Mouse (Mus musculus) MEL (cell line): ENCODE measurements at regions not wholly inside any gene's neighbourhood (a gene's known extent, or its start where the extent isn't known, plus 50 kb on each side); places are given as distances from the start of the nearest gene placed in this dataset.
A peak's percentile ranks its signal among the peaks of the same experiment; 100 is the strongest.

Experiments
- DNase-seq: peaks from one replicate; pipeline ENCODE4 v3.0.0; 2011; ENCODE audit warnings: low read depth, low spot score
- H3K27ac ChIP-seq: 2 replicates; pipeline ENCODE4 v1.5.1; 2012; ENCODE audit warnings: low read depth, mild to moderate bottlenecking, control low read depth, low read length, moderate library complexity; ENCODE audit not compliant: control insufficient read depth
- H3K27me3 ChIP-seq, 2 experiments: fragments of 150-350 bp in 1 of 2; sonication (generic) in 1 of 2; 2 replicates each; pipeline ENCODE4 v1.6.1; 2012; ENCODE audit warnings: low read length in 2 of 2, mild to moderate bottlenecking in 2 of 2, improper control_type of control experiment in 1 of 2, moderate library complexity in 1 of 2; ENCODE audit not compliant: insufficient read depth in 2 of 2, control insufficient read depth in 1 of 2
- H3K36me3 ChIP-seq, 2 experiments: 2 replicates each; pipeline ENCODE4 v1.6.1; 2012 to 2014; ENCODE audit warnings: low read length in 2 of 2, improper control_type of control experiment in 1 of 2, inconsistent platforms in 1 of 2, mild to moderate bottlenecking in 1 of 2; ENCODE audit not compliant: insufficient read depth in 2 of 2, control insufficient read depth in 1 of 2
- H3K4me1 ChIP-seq, 2 experiments: fragments of 150-350 bp in 1 of 2; sonication (generic) in 1 of 2; 2 replicates each; pipeline ENCODE4 v1.6.1; 2012; ENCODE audit warnings: low read length in 2 of 2, improper control_type of control experiment in 1 of 2, mild to moderate bottlenecking in 1 of 2; ENCODE audit not compliant: insufficient read depth in 2 of 2, control insufficient read depth in 1 of 2
- H3K4me3 ChIP-seq, 2 experiments: fragments of 150-350 bp in 1 of 2; sonication (generic) in 1 of 2; 2 replicates each; pipeline ENCODE4 v1.5.1; 2012; ENCODE audit warnings: low read depth in 2 of 2, low read length in 2 of 2, mild to moderate bottlenecking in 2 of 2, moderate library complexity in 2 of 2, control low read depth in 1 of 2, improper control_type of control experiment in 1 of 2; ENCODE audit not compliant: control insufficient read depth in 1 of 2, insufficient read depth in 1 of 2
- H3K79me2 ChIP-seq: 2 replicates; pipeline ENCODE4 v1.6.1; 2012; ENCODE audit warnings: mild to moderate bottlenecking, low read length, moderate library complexity; ENCODE audit not compliant: control insufficient read depth, poor library complexity, insufficient read depth
- H3K9ac ChIP-seq: 2 replicates; pipeline ENCODE4 v1.6.1; 2012; ENCODE audit warnings: low read depth, mild to moderate bottlenecking, control low read depth, low read length, moderate library complexity; ENCODE audit not compliant: control insufficient read depth, poor library complexity, severe bottlenecking
- H3K9me3 ChIP-seq: fragments of 150-350 bp; sonication (generic); replicated peaks from 2 replicates; pipeline ENCODE4 v1.6.1; 2012; ENCODE audit warnings: mild to moderate bottlenecking, low read length, improper control_type of control experiment, moderate library complexity; ENCODE audit not compliant: insufficient read depth
- CTCF ChIP-seq, 3 experiments: IDR thresholded peaks in 2 of 3; conservative IDR thresholded peaks in 1 of 3; 2 replicates each; pipeline ENCODE4 v1.5.1; 2011 to 2012; ENCODE audit warnings: low read length in 3 of 3, low read depth in 2 of 3, mild to moderate bottlenecking in 2 of 3, improper control_type of control experiment in 1 of 3, inconsistent platforms in 1 of 3, mixed read lengths in 1 of 3, moderate library complexity in 1 of 3; ENCODE audit not compliant: control insufficient read depth in 1 of 3, insufficient read depth in 1 of 3, poor library complexity in 1 of 3, severe bottlenecking in 1 of 3
- E2F4 ChIP-seq: IDR thresholded peaks from 2 replicates; pipeline ENCODE4 v1.6.1; 2011; ENCODE audit warnings: low read depth, low read length, improper control_type of control experiment, borderline replicate concordance
- ETS1 ChIP-seq: IDR thresholded peaks from 2 replicates; pipeline ENCODE4 v1.6.1; 2012; ENCODE audit warnings: low read depth, mild to moderate bottlenecking, inconsistent platforms, low read length, improper control_type of control experiment, moderate library complexity
- GABPA ChIP-seq: IDR thresholded peaks from 2 replicates; pipeline ENCODE4 v1.6.1; 2012; ENCODE audit warnings: low read depth, mild to moderate bottlenecking, inconsistent platforms, low read length, improper control_type of control experiment, moderate library complexity
- GATA1 ChIP-seq: IDR thresholded peaks from 2 replicates; pipeline ENCODE4 v1.6.1; 2011; ENCODE audit warnings: low read depth, low read length, improper control_type of control experiment
- JUND ChIP-seq: IDR thresholded peaks from 2 replicates; pipeline ENCODE4 v1.6.1; 2011; ENCODE audit warnings: low read depth, mild to moderate bottlenecking, improper control_type of control experiment, low read length
- KAT2A ChIP-seq: conservative IDR thresholded peaks from 2 replicates; pipeline ENCODE4 v1.6.1; 2012; ENCODE audit warnings: low read depth, low read length, improper control_type of control experiment, inconsistent platforms
- MAFK ChIP-seq: IDR thresholded peaks from 2 replicates; pipeline ENCODE4 v1.6.1; 2011; ENCODE audit warnings: low read depth, mild to moderate bottlenecking, low read length, improper control_type of control experiment, borderline replicate concordance
- MAZ ChIP-seq: IDR thresholded peaks from 2 replicates; pipeline ENCODE4 v1.6.1; 2012; ENCODE audit warnings: low read depth, mild to moderate bottlenecking, inconsistent platforms, low read length, improper control_type of control experiment
- MEF2A ChIP-seq: IDR thresholded peaks from 2 replicates; pipeline ENCODE4 v1.6.1; 2014; ENCODE audit warnings: low read depth, mild to moderate bottlenecking, inconsistent platforms, low read length, improper control_type of control experiment; ENCODE audit not compliant: poor library complexity, insufficient replicate concordance, severe bottlenecking; ENCODE audit errors: extremely low read depth
- MXI1 ChIP-seq: IDR thresholded peaks from 2 replicates; pipeline ENCODE4 v1.6.1; 2011; ENCODE audit warnings: mild to moderate bottlenecking, low read depth, low read length, improper control_type of control experiment
- MYB ChIP-seq: IDR thresholded peaks from 2 replicates; pipeline ENCODE4 v1.6.1; 2011; ENCODE audit warnings: mild to moderate bottlenecking, low read depth, low read length, improper control_type of control experiment
- POLR2AphosphoS2 ChIP-seq: IDR thresholded peaks from 2 replicates; pipeline ENCODE4 v1.6.1; 2011; ENCODE audit warnings: low read length, improper control_type of control experiment
- POLR2AphosphoS5 ChIP-seq: IDR thresholded peaks from 2 replicates; pipeline ENCODE4 v1.6.1; 2012; ENCODE audit warnings: low read depth, borderline replicate concordance, mild to moderate bottlenecking, inconsistent platforms, low read length, moderate library complexity, mixed read lengths
- RCOR1 ChIP-seq: IDR thresholded peaks from 2 replicates; pipeline ENCODE4 v1.6.1; 2012; ENCODE audit warnings: low read depth, mild to moderate bottlenecking, inconsistent platforms, low read length, improper control_type of control experiment
- SIN3A ChIP-seq: IDR thresholded peaks from 2 replicates; pipeline ENCODE4 v1.6.1; 2012; ENCODE audit warnings: low read length, improper control_type of control experiment, inconsistent platforms
- SMC3 ChIP-seq: IDR thresholded peaks from 2 replicates; pipeline ENCODE4 v1.6.1; 2011; ENCODE audit warnings: low read depth, low read length, improper control_type of control experiment
- TBP ChIP-seq: IDR thresholded peaks from 2 replicates; pipeline ENCODE4 v1.8.0; 2011; ENCODE audit warnings: low read depth, low read length, improper control_type of control experiment
- TCF12 ChIP-seq: IDR thresholded peaks from 2 replicates; pipeline ENCODE4 v1.6.1; 2014; ENCODE audit warnings: low read depth, mild to moderate bottlenecking, inconsistent platforms, low read length, improper control_type of control experiment, moderate library complexity
- USF1 ChIP-seq: IDR thresholded peaks from 2 replicates; pipeline ENCODE4 v1.6.1; 2014; ENCODE audit warnings: low read depth, mild to moderate bottlenecking, inconsistent platforms, low read length, improper control_type of control experiment, moderate library complexity
- USF2 ChIP-seq, 2 experiments: IDR thresholded peaks; 2 replicates each; pipeline ENCODE4 v1.6.1; 2011 to 2012; ENCODE audit warnings: improper control_type of control experiment in 2 of 2, low read length in 2 of 2, borderline replicate concordance in 1 of 2, inconsistent platforms in 1 of 2, low read depth in 1 of 2, mild to moderate bottlenecking in 1 of 2; ENCODE audit not compliant: insufficient read depth in 1 of 2

- Histone ChIP-seq H3K4me3 (no peak overlapping the region), H3K27ac (no peak overlapping the region), H3K4me1 (no peaks in the 10 kb centered on the region), H3K9me3 (no peaks in the 10 kb centered on the region), H3K27me3 (no peaks in the 10 kb centered on the region), H3K79me2 (no peaks in the 10 kb centered on the region), H3K9ac (no peak overlapping the region), H3K36me3 (no peaks in the 10 kb centered on the region)
- no peak for DNase-seq
- TF ChIP-seq USF2 (IDR thresholded peaks at IDR 0.05; ENCODE audit: borderline replicate concordance in 1 of 2, insufficient read depth in 1 of 2, low read depth in 1 of 2, low read length in 2 of 2) (no peak), MYB (no peak), POLR2AphosphoS2 (no peak), TBP (no peak), USF1 (no peak)
These were observed 64.2 kb upstream of the Tmtc2 start for GRCm38 (mm10) chr10:105638500-105638899.

DNA sequence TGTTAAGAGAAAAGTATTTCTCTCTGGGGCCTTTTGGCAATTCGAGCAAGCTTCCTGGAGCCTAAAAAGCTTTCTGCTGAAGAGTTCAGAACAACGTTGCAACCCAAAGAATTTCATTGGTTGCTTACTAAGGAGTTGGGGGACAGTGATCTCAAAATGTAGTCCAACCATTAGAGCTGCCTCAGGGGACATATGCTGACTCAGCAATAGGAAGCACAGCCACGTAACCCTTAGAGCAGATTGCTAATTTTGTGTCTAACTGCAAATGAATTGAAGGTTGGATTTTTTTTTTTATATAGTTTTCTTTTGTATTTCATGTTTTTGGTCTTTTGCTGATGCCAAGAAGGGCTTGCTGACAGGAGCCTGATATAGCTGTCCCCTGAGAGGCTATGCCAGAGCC, 52.6 kb upstream of the Tmtc2 start:
- no peaks in the 10 kb centered on the region for H3K4me1 ChIP-seq
- H3K9ac ChIP-seq = no peak overlapping the region
- no peaks in the 10 kb centered on the region for H3K9me3 ChIP-seq
- no peaks in the 10 kb centered on the region for H3K27me3 ChIP-seq
- no peaks in the 10 kb centered on the region for H3K36me3 ChIP-seq
- H3K27ac ChIP-seq = no peak overlapping the region
- H3K79me2 ChIP-seq = no peaks in the 10 kb centered on the region
- no peak overlapping the region for H3K4me3 ChIP-seq
- TF ChIP-seq JUND (no peak), MAFK (0 out of 2 replicates have a peak, but pooled peaks have one; percentile 41), TCF12 (no peak), MAZ (no peak), SIN3A (no peak), ETS1 (no peak), POLR2AphosphoS5 (no peak)
- no peak for DNase-seq

DNA sequence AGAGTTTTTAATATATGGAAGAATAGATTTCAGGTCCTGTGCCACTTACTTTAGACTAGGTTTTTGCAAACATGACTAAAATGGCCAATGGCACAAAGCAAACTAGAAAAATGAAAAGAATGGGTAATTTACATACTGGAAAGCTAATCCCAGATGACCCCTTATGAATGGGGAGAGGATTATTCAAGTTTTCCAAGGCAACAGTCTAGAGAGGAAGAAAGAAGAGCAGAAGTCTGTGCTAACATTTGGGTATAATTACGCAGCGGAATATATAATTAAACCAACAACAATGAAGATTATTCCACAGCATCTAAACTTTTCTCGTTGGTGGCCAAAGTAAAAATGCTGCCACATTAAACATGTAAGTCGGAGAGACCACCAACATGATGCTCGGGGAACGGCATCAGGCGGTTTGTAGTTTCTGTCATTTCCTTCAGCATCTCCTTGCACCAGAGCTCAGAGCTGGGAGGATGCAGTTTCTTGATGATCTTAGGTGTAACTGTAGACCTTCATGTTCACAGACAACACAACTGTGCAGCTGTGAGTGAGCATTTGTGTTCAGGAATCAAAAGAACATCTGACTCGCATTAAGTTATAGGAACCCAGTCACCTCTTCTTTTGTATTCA, 51.2 kb upstream of the Tmtc2 start:
- Histone ChIP-seq H3K27ac (no peak overlapping the region), H3K79me2 (no peaks in the 10 kb centered on the region), H3K4me3 (no peak overlapping the region), H3K9me3 (no peaks in the 10 kb centered on the region), H3K36me3 (no peaks in the 10 kb centered on the region), H3K27me3 (no peaks in the 10 kb centered on the region), H3K4me1 (no peaks in the 10 kb centered on the region), H3K9ac (no peak overlapping the region)
- no peak for TF ChIP-seq E2F4
- TF ChIP-seq GABPA = no peak
- no peak for TF ChIP-seq POLR2AphosphoS2
- TF ChIP-seq GATA1 = no peak
- no peak for TF ChIP-seq SIN3A
- no peak for TF ChIP-seq MXI1
- no peak for TF ChIP-seq MYB
- TF ChIP-seq USF2 (IDR thresholded peaks at IDR 0.05; ENCODE audit: borderline replicate concordance in 1 of 2, insufficient read depth in 1 of 2, low read depth in 1 of 2, low read length in 2 of 2) = no peak
- TF ChIP-seq KAT2A = no peak
- TF ChIP-seq CTCF (IDR thresholded peaks at IDR 0.05 in 2 of 3, conservative IDR thresholded peaks at IDR 0.05 in 1 of 3; ENCODE audit: control insufficient read depth in 1 of 3, insufficient read depth in 1 of 3, low read depth in 2 of 3, low read length in 3 of 3, poor library complexity in 1 of 3, severe bottlenecking in 1 of 3) = no peak
- TF ChIP-seq TCF12 = no peak
- TF ChIP-seq SMC3 = no peak
- TF ChIP-seq ETS1 = no peak
- no peak for TF ChIP-seq MEF2A
- no peak for TF ChIP-seq RCOR1
- DNase-seq = no peak
